Mouse (Mus musculus) bone marrow, adult 2 months (tissue): Measurements from ENCODE around the gene Cfap97d1. TPM values are rescaled to one million over a fixed set of nuclear protein-coding genes. Genes with fewer than 3 reads are reported as not detected.
"Not testable (repeated sequence)": the region's sequence is repeated elsewhere in the genome, so short reads cannot be mapped to it uniquely, and the experiment has no call there.

Experiments used
- H3K27ac ChIP-seq: fragments of 200-500 bp; 2 replicates; pipeline ENCODE4 v1.5.1; 2012; ENCODE audit warnings: low read depth, mild to moderate bottlenecking, control low read depth, inconsistent platforms, low read length; ENCODE audit not compliant: control insufficient read depth, poor library complexity, insufficient read depth
- H3K4me1 ChIP-seq: fragments of 200-500 bp; 2 replicates; pipeline ENCODE4 v1.6.1; 2011; ENCODE audit warnings: low read length; ENCODE audit not compliant: control insufficient read depth, insufficient read depth
- H3K4me3 ChIP-seq: fragments of 200-500 bp; replicated peaks from 2 replicates; pipeline ENCODE3; 2011; ENCODE audit warnings: mild to moderate bottlenecking, low read depth, low read length, control low read depth; ENCODE audit not compliant: control insufficient read depth
- CTCF ChIP-seq: fragments of 200-500 bp; IDR thresholded peaks from 2 replicates; pipeline ENCODE4 v1.5.1; 2011; ENCODE audit warnings: low read length, control low read depth; ENCODE audit not compliant: control insufficient read depth, insufficient read depth
- POLR2A ChIP-seq: fragments of 200-500 bp; IDR thresholded peaks from 2 replicates; pipeline ENCODE4 v1.6.1; 2011; ENCODE audit warnings: low read depth, mild to moderate bottlenecking, control low read depth, low read length, borderline replicate concordance; ENCODE audit not compliant: control insufficient read depth
- WGBS: fragments of 180-500 bp; shearing (Covaris S2); methylation state at CpG from one replicate; pipeline ENCODE4 v1.1.7; 2018; 5-methylcytosine and 5-hydroxymethylcytosine counted together
- polyA plus RNA-seq: library from polyadenylated mRNA; stranded (reverse); fragments of >200 nt; gene quantifications from 2 replicates; pipeline ENCODE4 v1.2.4, GENCODE M21; 2011; ENCODE audit warnings: low replicate concordance; ENCODE audit not compliant: missing spikeins, insufficient read depth, insufficient read length

The Cfap97d1 gene
- polyA plus RNA-seq, 1 experiment = not detected

DNA sequence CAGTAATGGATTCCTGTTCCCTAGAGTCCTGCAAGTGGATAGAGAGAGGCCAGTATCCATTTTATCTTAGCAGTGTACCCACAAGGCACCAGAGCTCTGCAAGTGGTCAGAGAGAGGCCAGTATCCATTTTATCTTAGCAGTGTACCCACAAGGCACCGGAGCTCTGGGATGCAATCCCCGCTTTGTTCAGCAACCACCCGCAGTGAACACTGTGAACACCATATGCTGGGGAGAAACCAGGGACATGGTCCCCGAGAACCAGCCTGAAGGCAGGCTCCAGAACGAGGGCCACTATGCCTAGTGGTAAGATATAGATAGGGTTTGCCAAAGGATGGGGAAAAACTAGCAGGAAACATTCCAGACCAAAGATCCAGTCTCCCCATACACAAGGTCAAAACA, 4.9 kb upstream of the Cfap97d1 start:
- no peak overlapping the region for H3K27ac ChIP-seq
- H3K4me3 ChIP-seq = no peak overlapping the region
- H3K4me1 ChIP-seq = peaks cover 5% of the 10 kb centered on the region
- 88% methylated on average over 5 of the region's 5 CpGs for WGBS
- TF ChIP-seq POLR2A (no peak), CTCF (no peak)

DNA sequence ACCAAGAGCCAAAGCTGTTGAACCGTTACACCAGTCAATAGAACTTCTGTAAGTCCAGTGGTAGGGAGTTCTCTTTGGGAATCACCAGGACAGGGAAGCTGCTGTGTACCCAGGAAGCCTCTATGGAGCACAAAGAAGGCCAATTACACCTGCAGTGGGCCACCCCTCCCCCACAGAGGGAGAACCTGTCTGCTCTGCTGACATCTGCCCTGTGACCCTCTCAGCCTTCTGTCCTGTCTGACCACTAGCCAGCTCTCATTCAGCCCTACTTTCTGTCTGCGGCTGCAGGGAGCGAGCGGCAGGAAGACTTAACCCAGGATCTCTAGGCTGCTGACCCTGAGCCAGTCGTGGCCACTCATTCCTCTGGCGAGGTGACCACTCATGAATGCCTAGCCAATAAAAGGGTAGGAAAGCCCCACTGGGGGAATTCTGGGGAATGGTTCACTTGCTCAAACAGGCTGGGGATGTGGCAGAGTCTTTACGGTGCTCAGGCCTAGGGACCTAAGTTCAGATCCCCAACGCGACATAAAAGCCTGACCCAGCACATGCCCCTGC, 3.4 kb upstream of the Cfap97d1 start:
- WGBS = 86% methylated on average over 9 of the region's 9 CpGs
- H3K4me3 ChIP-seq = no peak overlapping the region
- TF ChIP-seq POLR2A (no peak), CTCF (no peak)
- H3K27ac ChIP-seq = no peak overlapping the region
- peaks cover 5% of the 10 kb centered on the region for H3K4me1 ChIP-seq

- peaks cover 5% of the 10 kb centered on the region for H3K4me1 ChIP-seq
These were observed 2.2 kb upstream of the Cfap97d1 start for GRCm38 (mm10) chr11:101981850-101982249.

DNA sequence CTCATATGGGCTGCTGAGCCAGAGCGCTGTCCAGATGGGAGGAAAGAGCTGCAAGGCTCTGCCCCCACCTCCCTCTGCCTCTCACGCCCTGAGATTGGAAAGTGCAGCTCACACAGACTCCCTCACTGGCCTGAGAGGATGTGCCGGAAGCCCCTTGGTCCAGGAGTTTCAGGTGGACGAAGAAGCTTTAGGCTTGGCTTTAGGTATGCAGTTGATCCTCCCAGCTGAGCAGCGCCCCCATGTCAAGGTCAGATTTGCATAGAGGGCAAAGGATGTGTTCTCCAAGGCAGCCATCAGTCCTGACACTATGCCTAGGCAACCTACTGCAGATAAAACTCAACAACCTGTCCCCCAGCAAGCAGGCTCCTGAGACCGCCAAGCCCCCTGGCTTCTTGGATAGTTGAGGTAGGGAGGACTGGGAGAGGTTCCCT, 1.1 kb upstream of the Cfap97d1 start:
- no peak overlapping the region for H3K27ac ChIP-seq
- no peak for TF ChIP-seq CTCF
- peaks cover 5% of the 10 kb centered on the region for H3K4me1 ChIP-seq
- H3K4me3 ChIP-seq = no peak overlapping the region
- 71% methylated on average over 6 of the region's 6 CpGs for WGBS

More at GRCm38 (mm10) chr11:101981850-101982249, 2.2 kb upstream of the Cfap97d1 start:
- Histone ChIP-seq H3K4me3 (no peak overlapping the region), H3K27ac (no peak overlapping the region)
- TF ChIP-seq POLR2A (no peak), CTCF (no peak)
- WGBS = 12% methylated on average over 12 of the region's 12 CpGs

- WGBS = 51% methylated on average over 10 of the region's 10 CpGs
- H3K4me3 ChIP-seq = no peak overlapping the region
- H3K27ac ChIP-seq = no peak overlapping the region
- peaks cover 5% of the 10 kb centered on the region for H3K4me1 ChIP-seq
- TF ChIP-seq CTCF = no peak
- no peak for TF ChIP-seq POLR2A
These were observed 603 bp upstream of the Cfap97d1 start for GRCm38 (mm10) chr11:101983431-101983921.

- not testable (repeated sequence) for H3K27ac ChIP-seq, H3K4me1 ChIP-seq, H3K4me3 ChIP-seq
- 43% methylated on average over 6 of the region's 6 CpGs for WGBS
These were observed 1.4 kb downstream of the Cfap97d1 start for GRCm38 (mm10) chr11:101985450-101985849.

DNA sequence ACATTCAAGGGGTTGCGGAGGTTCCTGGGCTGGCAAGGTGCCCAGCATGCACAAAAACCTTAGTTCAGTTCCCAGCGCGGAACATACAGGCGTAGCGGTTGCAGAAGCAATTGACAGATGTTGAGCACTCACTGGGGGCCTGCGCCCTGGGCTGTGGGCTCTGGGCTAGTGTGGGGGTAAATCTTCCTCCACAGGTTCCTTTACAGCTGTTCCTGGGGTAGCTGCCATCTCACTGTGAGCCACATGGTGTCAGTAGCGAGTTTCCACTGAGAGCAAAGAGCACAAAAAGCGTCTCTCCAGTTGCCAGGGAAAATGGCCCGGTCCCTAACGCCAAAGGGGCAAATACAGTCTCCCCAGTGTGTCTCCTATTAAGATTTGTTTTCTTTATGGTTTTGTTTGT, 1.9 kb downstream of the Cfap97d1 start:
- WGBS = 2% methylated on average over 10 of the region's 10 CpGs
- Histone ChIP-seq H3K4me3 (no peak overlapping the region), H3K4me1 (peaks cover 5% of the 10 kb centered on the region), H3K27ac (no peak overlapping the region)
- no peak for TF ChIP-seq POLR2A
- TF ChIP-seq CTCF = peak; percentile 73

DNA sequence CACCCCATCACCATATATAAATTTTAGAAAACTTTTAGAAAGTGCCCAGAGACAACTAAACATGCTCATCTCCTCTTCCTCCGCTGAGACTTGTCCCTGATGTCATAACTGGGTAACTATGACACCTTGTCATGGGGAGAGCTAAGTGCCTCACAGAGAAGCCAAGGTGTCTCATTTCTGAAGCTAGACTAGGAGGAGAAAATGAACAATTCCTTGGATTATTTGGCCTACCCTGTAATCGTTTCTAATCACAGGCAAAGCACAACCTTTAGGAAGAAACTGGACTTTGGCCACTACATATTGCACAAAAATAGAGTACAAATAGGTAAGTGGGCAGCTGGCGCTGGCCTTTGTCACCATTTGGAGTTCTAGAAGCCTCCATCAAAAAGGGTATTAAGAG, 2.8 kb downstream of the Cfap97d1 start, which contains the start of gene Dusp3:
Dusp3 (minus strand) TSS at position 101 of the 400 bp plus-strand sequence.
- 75% methylated on average over 3 of the region's 3 CpGs for WGBS
- H3K4me1 ChIP-seq = peaks cover 4% of the 10 kb centered on the region
- no peak within 1 kb of the TSS for H3K4me3 ChIP-seq
- H3K27ac ChIP-seq = no peak within 1 kb of the TSS
- TF ChIP-seq CTCF = no peak
- no peak for TF ChIP-seq POLR2A

DNA sequence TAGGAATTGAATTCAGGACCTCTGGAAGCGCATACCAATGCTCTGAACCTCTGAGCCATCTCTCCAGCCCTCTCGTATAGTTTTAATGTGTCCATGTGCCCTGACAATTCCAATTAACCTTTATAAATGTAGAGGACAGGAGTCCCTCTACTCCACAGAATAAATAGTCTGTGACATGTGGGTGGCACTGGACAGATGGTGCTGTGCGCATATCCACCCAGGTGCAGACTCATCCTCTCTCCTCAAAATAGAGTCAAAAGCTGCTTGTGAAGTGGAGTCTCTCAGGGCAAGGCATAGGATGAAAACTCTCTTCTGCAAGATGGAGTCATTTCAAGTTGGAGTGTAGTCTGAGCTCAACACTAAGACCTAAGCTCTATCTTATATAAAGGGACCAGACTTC, 6.2 kb downstream of the Cfap97d1 start:
- Histone ChIP-seq H3K4me1 (no peaks in the 10 kb centered on the region), H3K4me3 (no peak overlapping the region), H3K27ac (no peak overlapping the region)
- TF ChIP-seq POLR2A = no peak
- no peak for TF ChIP-seq CTCF
- WGBS = 85% methylated on average over 3 of the region's 3 CpGs
